Mouse (Mus musculus): Measurements from ENCODE around the gene Gng2.

DNA sequence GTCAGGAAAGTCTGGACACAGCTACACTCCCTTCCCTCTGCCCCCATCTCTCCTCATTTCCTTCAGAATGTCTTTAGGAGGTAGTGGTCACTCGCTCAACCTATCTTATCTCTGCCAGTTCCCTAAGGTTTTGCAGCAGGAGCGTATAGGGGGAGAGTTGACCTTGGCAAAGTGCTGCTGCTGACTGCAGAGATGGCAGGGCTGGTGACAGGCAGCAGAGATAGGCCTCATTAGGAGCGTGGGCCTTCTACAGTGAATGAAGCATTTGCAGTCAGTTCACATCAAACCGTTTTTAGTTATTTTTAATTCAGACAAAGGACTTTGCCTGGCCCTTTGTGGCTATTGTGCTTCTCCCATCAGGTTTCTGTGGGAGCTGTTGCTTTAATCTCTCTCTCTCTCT is 35.1 kb downstream of the Gng2 start:
- TF ChIP-seq EP300 (IDR thresholded peaks at IDR 0.05; ENCODE audit: insufficient read depth, low read depth, low read length) = no peak
- no peak for TF ChIP-seq POLR2A (IDR thresholded peaks at IDR 0.05; ENCODE audit: insufficient read depth, low read length)

Data from ES-Bruce4 (cell line).